Mouse (Mus musculus) neural tube, embryonic 14.5 days (tissue): ENCODE measurements at regions not wholly inside any gene's neighbourhood (a gene's known extent, or its start where the extent isn't known, plus 50 kb on each side); places are given as distances from the start of the nearest gene placed in this dataset.

Source experiments
- ATAC-seq: fragments of 200-750 bp; cut with Nextera tagmentation; 2 replicates; pipeline ENCODE4 v1.8.0; 2017; ENCODE audit warnings: low read depth, mild to moderate bottlenecking, moderate TSS enrichment, moderate library complexity
- H3K27ac ChIP-seq: fragments of 300-500 bp; sonication (generic); 2 replicates; pipeline ENCODE4 v1.5.1; 2014; ENCODE audit warnings: low read depth, mild to moderate bottlenecking, control low read depth, low read length, moderate library complexity, mixed read lengths
- H3K27me3 ChIP-seq: fragments of 300-500 bp; sonication (generic); 2 replicates; pipeline ENCODE4 v1.6.1; 2014; ENCODE audit warnings: low read length; ENCODE audit not compliant: control insufficient read depth, insufficient read depth
- H3K36me3 ChIP-seq: fragments of 300-500 bp; sonication (generic); 2 replicates; pipeline ENCODE4 v1.6.1; 2014; ENCODE audit warnings: low read length, mixed read lengths; ENCODE audit not compliant: control insufficient read depth, insufficient read depth
- H3K4me1 ChIP-seq: fragments of 300-500 bp; sonication (generic); 2 replicates; pipeline ENCODE4 v1.6.1; 2014; ENCODE audit warnings: low read length; ENCODE audit not compliant: control insufficient read depth, insufficient read depth
- H3K4me2 ChIP-seq: fragments of 300-500 bp; sonication (generic); 2 replicates; pipeline ENCODE4 v1.6.1; 2014; ENCODE audit warnings: mild to moderate bottlenecking, low read depth, low read length, control low read depth
- H3K4me3 ChIP-seq: fragments of 300-500 bp; sonication (generic); 2 replicates; pipeline ENCODE4 v1.5.1; 2014; ENCODE audit warnings: low read depth, low read length, control low read depth, mixed read lengths
- H3K9ac ChIP-seq: fragments of 300-500 bp; sonication (generic); replicated peaks from 2 replicates; pipeline ENCODE4 v1.6.1; 2014; ENCODE audit warnings: low read depth, mild to moderate bottlenecking, control low read depth, low read length, mixed read lengths
- H3K9me3 ChIP-seq: fragments of 300-500 bp; sonication (generic); 2 replicates; pipeline ENCODE4 v1.6.1; 2016; ENCODE audit warnings: low read length; ENCODE audit not compliant: control insufficient read depth
- WGBS: fragments of 180-500 bp; shearing (Covaris S2); extraction: QIAGEN DNeasy Blood & Tissue Kit; methylation state at CpG from one replicate; pipeline ENCODE4 v1.1.7; 2014; 5-methylcytosine and 5-hydroxymethylcytosine counted together

DNA sequence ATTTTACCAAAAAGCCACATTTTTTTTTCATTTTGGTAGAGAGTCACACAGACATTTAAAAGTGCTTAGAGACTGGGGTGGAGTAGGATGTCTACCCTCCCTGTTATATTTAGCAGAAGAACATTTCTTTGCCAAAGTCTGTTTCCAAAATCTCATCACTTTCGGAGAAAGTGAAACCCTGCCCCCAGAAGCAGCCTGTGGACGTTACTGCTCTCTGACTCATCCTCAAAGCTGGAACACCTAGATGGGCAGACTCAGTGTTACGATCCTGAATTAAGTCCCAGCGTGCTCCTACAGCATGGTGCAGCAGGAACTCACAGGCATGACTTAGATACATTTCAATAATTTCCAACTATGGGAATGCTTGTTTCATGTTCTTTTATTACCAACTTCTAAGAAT, 361.1 kb downstream of the Phkb start:
- Histone ChIP-seq H3K4me3 (no peak overlapping the region), H3K27me3 (no peaks in the 10 kb centered on the region), H3K4me2 (no peak overlapping the region), H3K9me3 (no peaks in the 10 kb centered on the region), H3K27ac (no peak overlapping the region), H3K9ac (no peak overlapping the region), H3K4me1 (peaks cover 14% of the 10 kb centered on the region), H3K36me3 (no peaks in the 10 kb centered on the region)
- WGBS, result 85% methylated on average over 4 of the region's 4 CpGs
- no peak for ATAC-seq

DNA sequence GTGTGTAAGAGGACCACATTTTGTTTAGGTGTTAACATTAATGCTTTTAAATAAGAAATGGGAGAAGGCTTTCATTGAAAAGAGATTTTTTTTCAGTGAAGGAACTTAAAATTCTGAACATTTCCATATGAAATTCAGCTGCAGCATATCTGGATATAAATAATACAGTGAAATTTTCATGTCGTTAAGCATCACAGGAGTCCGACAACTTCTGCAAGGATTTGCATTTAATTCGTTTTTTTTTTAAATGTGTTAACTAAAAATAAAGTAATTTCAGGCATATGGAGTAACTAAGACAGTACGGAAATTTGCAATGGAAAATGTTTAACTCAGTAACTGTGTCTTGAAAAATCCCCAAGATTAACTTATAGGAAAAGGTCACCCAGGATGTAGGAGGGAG, 351.5 kb downstream of the Phkb start:
- ATAC-seq, result no peak
- no peak overlapping the region for H3K4me2 ChIP-seq
- WGBS, result 85% methylated on average over 4 of the region's 4 CpGs
- no peaks in the 10 kb centered on the region for H3K27me3 ChIP-seq
- H3K9ac ChIP-seq, result no peak overlapping the region
- no peaks in the 10 kb centered on the region for H3K9me3 ChIP-seq
- no peaks in the 10 kb centered on the region for H3K4me1 ChIP-seq
- H3K4me3 ChIP-seq, result no peak overlapping the region
- H3K27ac ChIP-seq, result no peak overlapping the region
- H3K36me3 ChIP-seq, result no peaks in the 10 kb centered on the region

DNA sequence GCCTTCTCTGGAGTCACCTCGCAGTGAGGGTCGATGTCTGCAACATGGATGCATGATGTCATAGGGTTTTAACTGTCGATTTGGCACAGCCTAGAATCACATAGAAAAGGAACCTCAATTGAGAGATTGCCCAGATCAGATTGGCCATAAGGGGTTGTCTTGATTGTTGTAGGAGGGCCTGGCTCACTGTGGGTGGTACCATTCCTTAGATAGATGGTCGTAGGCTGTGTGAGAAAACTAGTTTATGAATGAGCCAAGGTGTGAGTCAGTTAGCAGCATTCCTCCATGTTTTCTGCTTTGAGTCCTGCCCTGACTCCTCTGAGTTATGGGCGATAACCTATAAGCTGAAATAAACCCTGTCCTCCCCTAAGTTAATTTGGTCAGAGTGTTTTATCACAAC, 343.9 kb downstream of the Phkb start:
- H3K27ac ChIP-seq, result no peak overlapping the region
- no peak for ATAC-seq
- H3K4me2 ChIP-seq, result no peak overlapping the region
- no peak overlapping the region for H3K9ac ChIP-seq
- H3K27me3 ChIP-seq, result no peaks in the 10 kb centered on the region
- no peaks in the 10 kb centered on the region for H3K4me1 ChIP-seq
- no peaks in the 10 kb centered on the region for H3K9me3 ChIP-seq
- WGBS, result 90% methylated on average over 5 of the region's 5 CpGs
- H3K4me3 ChIP-seq, result no peak overlapping the region
- no peaks in the 10 kb centered on the region for H3K36me3 ChIP-seq

DNA sequence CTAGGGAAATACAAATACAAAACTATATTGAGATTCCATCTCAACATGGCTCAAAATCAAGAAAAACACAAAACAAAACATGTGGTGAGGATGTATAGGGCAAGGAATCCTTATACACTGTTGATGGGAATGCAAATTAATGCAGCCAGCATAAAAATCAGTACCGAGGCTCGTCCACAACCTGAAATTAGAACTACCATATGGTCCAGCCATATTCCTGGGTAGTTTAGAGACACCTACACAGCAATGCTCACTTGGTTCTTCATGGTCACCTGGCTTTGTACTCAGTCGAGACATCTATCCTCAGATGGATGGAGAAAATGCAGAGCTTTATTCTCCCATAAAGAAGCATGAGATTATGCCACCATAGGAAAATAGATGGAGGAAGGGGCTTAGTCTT, 340.0 kb downstream of the Phkb start:
- no peak overlapping the region for H3K27ac ChIP-seq
- 80% methylated on average over 3 of the region's 3 CpGs for WGBS
- H3K4me3 ChIP-seq, result no peak overlapping the region
- H3K36me3 ChIP-seq, result no peaks in the 10 kb centered on the region
- H3K27me3 ChIP-seq, result no peaks in the 10 kb centered on the region
- H3K4me2 ChIP-seq, result no peak overlapping the region
- no peaks in the 10 kb centered on the region for H3K4me1 ChIP-seq
- no peak for ATAC-seq
- no peaks in the 10 kb centered on the region for H3K9me3 ChIP-seq
- no peak overlapping the region for H3K9ac ChIP-seq

DNA sequence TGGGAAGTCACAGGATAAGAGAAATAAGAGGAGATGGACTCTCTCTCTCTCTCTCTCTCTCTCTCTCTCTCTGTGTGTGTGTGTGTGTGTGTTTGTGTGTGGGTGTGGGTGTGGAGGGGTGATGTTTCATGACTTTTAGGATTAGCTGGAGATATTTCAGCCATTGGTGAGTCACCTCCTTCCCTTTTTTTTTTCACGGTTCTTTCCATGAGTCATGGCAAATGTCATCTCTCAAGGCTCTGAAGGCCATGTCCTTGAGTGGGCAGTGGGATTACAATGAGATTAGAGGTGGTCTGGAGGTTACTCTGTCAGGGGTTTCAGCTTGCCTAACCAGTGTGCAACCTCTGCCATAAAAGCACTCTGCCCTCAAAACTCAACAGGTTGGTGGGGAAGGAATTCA, 329.3 kb downstream of the Phkb start:
- Histone ChIP-seq H3K27me3 (no peaks in the 10 kb centered on the region), H3K9me3 (no peaks in the 10 kb centered on the region), H3K4me3 (no peak overlapping the region), H3K4me1 (no peaks in the 10 kb centered on the region), H3K27ac (no peak overlapping the region), H3K9ac (no peak overlapping the region), H3K36me3 (no peaks in the 10 kb centered on the region), H3K4me2 (no peak overlapping the region)
- 93% methylated on average over 1 of the region's 1 CpGs for WGBS
- no peak for ATAC-seq

DNA sequence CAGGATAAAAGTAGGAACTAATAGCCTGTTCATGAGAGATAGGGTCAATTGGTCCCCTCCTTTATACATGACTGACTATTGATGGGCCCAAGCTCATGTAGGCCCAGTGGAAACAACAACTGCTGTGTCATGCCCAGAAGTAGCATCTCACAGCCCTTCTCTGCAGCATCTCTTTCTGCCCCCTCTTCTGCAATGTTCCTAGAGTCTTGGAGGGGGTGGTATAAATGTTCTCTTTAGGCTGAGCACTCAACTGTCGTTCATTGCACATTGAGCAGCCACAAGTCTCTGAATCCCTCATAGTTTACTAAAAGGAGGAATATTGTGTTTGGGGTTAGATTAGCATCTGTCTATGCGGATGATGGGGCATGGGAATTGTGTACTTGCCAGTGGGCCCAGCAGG, 324.1 kb downstream of the Phkb start:
- Histone ChIP-seq H3K4me3 (no peak overlapping the region), H3K4me1 (no peaks in the 10 kb centered on the region), H3K36me3 (no peaks in the 10 kb centered on the region), H3K9ac (no peak overlapping the region), H3K27me3 (no peaks in the 10 kb centered on the region), H3K9me3 (no peaks in the 10 kb centered on the region), H3K27ac (no peak overlapping the region), H3K4me2 (no peak overlapping the region)
- WGBS, result 84% methylated on average over 2 of the region's 2 CpGs
- ATAC-seq, result no peak

DNA sequence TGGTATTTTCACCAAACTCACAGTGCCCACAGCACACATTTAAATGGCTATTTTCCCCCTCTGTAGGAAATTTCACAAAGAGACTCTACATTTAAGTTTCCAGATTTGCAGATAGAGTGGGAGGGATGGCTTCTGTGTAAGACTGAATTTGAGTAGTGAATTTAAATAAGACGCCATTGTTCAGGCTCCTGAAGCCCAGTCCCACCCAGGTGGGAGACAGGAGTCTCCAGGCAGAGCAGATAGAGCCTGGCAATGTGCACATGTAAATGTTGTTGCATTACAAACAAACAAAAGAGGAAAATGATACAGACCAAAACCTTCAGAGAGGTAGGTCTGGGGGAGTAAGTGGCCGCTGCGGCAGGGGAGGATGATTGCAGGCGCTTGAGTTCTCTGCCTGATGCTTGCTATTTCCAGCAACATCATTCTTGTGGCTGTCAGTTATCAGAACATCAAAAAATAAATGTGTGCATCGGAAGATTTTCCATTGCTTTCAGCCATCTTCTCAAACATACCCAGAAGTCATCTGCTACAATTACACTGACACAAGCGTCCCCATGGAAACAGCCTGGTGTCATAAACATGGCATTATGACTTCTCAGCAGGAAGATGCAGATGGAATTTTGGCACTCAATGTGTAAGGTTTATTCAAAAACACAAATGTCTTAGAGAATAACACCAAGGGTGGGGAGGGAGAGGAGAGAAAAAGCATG, 318.5 kb downstream of the Phkb start:
- no peak overlapping the region for H3K4me3 ChIP-seq
- H3K27me3 ChIP-seq, result no peaks in the 10 kb centered on the region
- no peaks in the 10 kb centered on the region for H3K36me3 ChIP-seq
- H3K9ac ChIP-seq, result no peak overlapping the region
- no peak overlapping the region for H3K4me2 ChIP-seq
- H3K27ac ChIP-seq, result peak overlapping the region; percentile 60; the same call in 1 of the 2 replicates
- no peaks in the 10 kb centered on the region for H3K9me3 ChIP-seq
- no peaks in the 10 kb centered on the region for H3K4me1 ChIP-seq
- no peak for ATAC-seq
- 82% methylated on average over 6 of the region's 6 CpGs for WGBS

DNA sequence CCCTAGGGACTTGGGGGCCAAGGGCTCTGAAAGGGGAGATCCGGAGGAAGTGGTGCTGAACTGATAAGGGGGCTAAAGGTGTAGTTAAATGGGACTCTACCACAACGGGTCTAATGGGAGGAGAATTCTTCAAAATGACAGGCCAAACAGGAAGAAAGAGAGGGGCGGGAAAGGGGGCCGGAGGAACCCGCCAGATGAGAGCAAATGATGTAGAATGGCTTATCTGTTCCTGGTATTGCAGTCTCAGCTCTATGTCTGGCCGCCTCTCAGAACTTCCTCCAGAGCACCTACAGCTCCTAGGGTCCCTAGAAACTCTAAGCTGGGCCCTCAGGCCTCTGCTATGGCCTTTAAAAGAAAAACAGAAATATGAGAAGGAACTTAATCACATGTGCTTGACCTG, 306.8 kb downstream of the Phkb start:
- Histone ChIP-seq H3K36me3 (no peaks in the 10 kb centered on the region), H3K4me2 (no peak overlapping the region), H3K27me3 (no peaks in the 10 kb centered on the region), H3K9ac (no peak overlapping the region), H3K9me3 (no peaks in the 10 kb centered on the region), H3K4me3 (no peak overlapping the region), H3K4me1 (no peaks in the 10 kb centered on the region), H3K27ac (no peak overlapping the region)
- WGBS, result 68% methylated on average over 6 of the region's 6 CpGs
- no peak for ATAC-seq

DNA sequence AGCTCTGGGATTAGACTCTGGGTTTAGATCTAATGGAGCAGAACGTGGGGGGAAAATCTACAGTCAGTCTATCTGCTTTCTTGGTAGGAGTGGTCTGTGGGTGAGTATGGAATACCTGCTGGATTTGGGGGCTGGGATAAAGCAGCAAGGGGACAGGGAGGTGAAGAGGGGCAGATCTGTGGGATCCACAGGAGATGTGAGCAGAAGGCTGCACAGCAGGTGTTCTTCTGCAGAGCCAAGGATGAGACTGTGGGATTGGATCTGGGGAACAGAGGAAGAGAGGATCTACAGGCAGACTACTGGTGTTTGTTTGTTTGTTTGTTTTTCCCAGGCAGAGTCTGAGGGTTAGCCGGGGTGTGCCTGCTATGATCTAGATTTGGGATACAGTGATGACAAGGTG, 284.5 kb downstream of the Phkb start:
- no peaks in the 10 kb centered on the region for H3K36me3 ChIP-seq
- no peak overlapping the region for H3K4me2 ChIP-seq
- WGBS, result 93% methylated on average over 2 of the region's 2 CpGs
- H3K9me3 ChIP-seq, result no peaks in the 10 kb centered on the region
- no peak overlapping the region for H3K27ac ChIP-seq
- no peaks in the 10 kb centered on the region for H3K27me3 ChIP-seq
- H3K4me3 ChIP-seq, result no peak overlapping the region
- H3K9ac ChIP-seq, result no peak overlapping the region
- H3K4me1 ChIP-seq, result no peaks in the 10 kb centered on the region
- ATAC-seq, result no peak
